Comparison of ENCODE assay signal across 8 mouse cellular contexts in the genomic region with DNA sequence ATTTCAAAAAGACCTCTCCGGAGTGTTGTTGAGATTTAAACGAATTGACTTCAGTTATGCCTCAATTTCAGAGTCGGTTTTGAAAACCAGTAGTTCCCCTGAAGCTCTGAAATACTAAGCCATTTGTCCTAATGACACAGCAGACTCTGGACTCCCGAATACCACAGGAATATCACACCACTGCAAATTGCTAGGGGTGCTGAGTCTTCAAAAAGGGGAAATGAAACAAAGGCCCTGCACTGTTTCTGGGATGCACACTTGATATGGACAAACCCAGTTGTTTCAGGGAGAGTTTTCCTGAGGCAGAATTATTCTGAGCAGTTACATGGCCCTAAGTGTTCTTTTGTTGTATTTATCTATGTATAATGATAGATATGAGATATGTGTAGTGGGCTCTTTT. TPM values are rescaled to one million over a fixed set of nuclear protein-coding genes. Genes with fewer than 3 reads are reported as not detected.
A peak's percentile ranks its signal among the peaks of the same experiment; 100 is the strongest.
DNase-seq lines count a peak whose midpoint lies in the region; ATAC-seq and TF ChIP-seq lines count a peak whose summit lies in the region.

No protein-coding gene starts in this region.

- H3K4me2 ChIP-seq in embryonic facial prominence, embryonic 15.5 days (replicated peaks): peak overlapping the region; percentile 76
- peak overlapping the region; percentile 81 for H3K4me2 ChIP-seq in limb, embryonic 12.5 days
- peak overlapping the region; percentile 92 for H3K4me2 ChIP-seq in neural tube, embryonic 13.5 days

- peak overlapping the region; percentile 85 for H3K4me3 ChIP-seq in layer of hippocampus, adult 2 months
- H3K4me3 ChIP-seq in embryonic facial prominence, embryonic 15.5 days (replicated peaks): peak overlapping the region; percentile 74
- no peak overlapping the region; the same call in none of the 2 replicates for H3K4me3 ChIP-seq in limb, embryonic 12.5 days (replicated peaks)
- H3K4me3 ChIP-seq in neural tube, embryonic 13.5 days: peak overlapping the region; percentile 67

- H3K9me3 ChIP-seq in embryonic facial prominence, embryonic 15.5 days (replicated peaks): no peaks in the 10 kb centered on the region
- H3K9me3 ChIP-seq in limb, embryonic 12.5 days: no peaks in the 10 kb centered on the region
- no peaks in the 10 kb centered on the region for H3K9me3 ChIP-seq in neural tube, embryonic 13.5 days

- no peak for DNase-seq in layer of hippocampus, adult 2 months (ENCODE audit: low spot score in 2 of 2)
- DNase-seq in layer of hippocampus, adult 9-11 months: no peak
- DNase-seq in right cerebral cortex, postnatal 36 days (ENCODE audit: low spot score in 2 of 2): no peak
- no peak for DNase-seq in cerebellum, adult 11-12 months
- DNase-seq in cerebellum, adult 11 months: no peak

- H3K27me3 ChIP-seq in embryonic facial prominence, embryonic 15.5 days: no peaks in the 10 kb centered on the region
- no peaks in the 10 kb centered on the region; the same call in 1 of the 2 replicates for H3K27me3 ChIP-seq in limb, embryonic 12.5 days
- H3K27me3 ChIP-seq in neural tube, embryonic 13.5 days: no peaks in the 10 kb centered on the region

- H3K36me3 ChIP-seq in embryonic facial prominence, embryonic 15.5 days: no peaks in the 10 kb centered on the region
- H3K36me3 ChIP-seq in limb, embryonic 12.5 days: no peaks in the 10 kb centered on the region
- H3K36me3 ChIP-seq in neural tube, embryonic 13.5 days: no peaks in the 10 kb centered on the region

- no peak overlapping the region for H3K9ac ChIP-seq in embryonic facial prominence, embryonic 15.5 days
- H3K9ac ChIP-seq in limb, embryonic 12.5 days (replicated peaks): no peak overlapping the region
- no peak overlapping the region for H3K9ac ChIP-seq in neural tube, embryonic 13.5 days

- H3K4me1 ChIP-seq in embryonic facial prominence, embryonic 15.5 days: peaks cover 28% of the 10 kb centered on the region
- peaks cover 16% of the 10 kb centered on the region for H3K4me1 ChIP-seq in limb, embryonic 12.5 days (replicated peaks)
- H3K4me1 ChIP-seq in neural tube, embryonic 13.5 days (replicated peaks): peaks cover 34% of the 10 kb centered on the region

- 18% methylated on average over 4 of the region's 4 CpGs for WGBS in embryonic facial prominence, embryonic 15.5 days
- WGBS in limb, embryonic 12.5 days: 45% methylated on average over 4 of the region's 4 CpGs
- 54% methylated on average over 4 of the region's 4 CpGs for WGBS in neural tube, embryonic 13.5 days

- peak overlapping the region; percentile 91; the same call in 1 of the 2 replicates for H3K27ac ChIP-seq in layer of hippocampus, adult 2 months
- H3K27ac ChIP-seq in embryonic facial prominence, embryonic 15.5 days (replicated peaks): 0 out of 2 replicates have a peak overlapping the region, but pooled peaks have one; percentile 51
- H3K27ac ChIP-seq in limb, embryonic 12.5 days: no peak overlapping the region
- no peak overlapping the region for H3K27ac ChIP-seq in neural tube, embryonic 13.5 days (replicated peaks)

- TF ChIP-seq CTCF in layer of hippocampus, adult 2 months (conservative IDR thresholded peaks at IDR 0.05): no peak

- ATAC-seq in embryonic facial prominence, embryonic 15.5 days (ENCODE audit: insufficient number of reproducible peaks, low FRiP score, low TSS enrichment, low read depth): no peak
- ATAC-seq in limb, embryonic 12.5 days (ENCODE audit: insufficient number of reproducible peaks, insufficient read depth, low FRiP score, low TSS enrichment, low read depth): no peak
- ATAC-seq in neural tube, embryonic 13.5 days (ENCODE audit: low read depth): no peak

RNA-seq across cellular contexts. Expression of gene Arhgap31, which starts 1.8 kb away (rescaled TPM):
- total RNA-seq in layer of hippocampus, adult 2 months (2021): 10 to 100 TPM; 17.9 to 18.5 TPM
- 14.5 and 16.3 TPM in 2 replicates for polyA plus RNA-seq in embryonic facial prominence, embryonic 15.5 days (2015; fragmentation: Nextera tagmentation; extraction: Ambion mirVana)
- polyA plus RNA-seq in limb, embryonic 12.5 days (2016; fragmentation: Nextera tagmentation; extraction: Ambion mirVana): 8.8 and 9.9 TPM in 2 replicates
- polyA plus RNA-seq in neural tube, embryonic 13.5 days (2015; fragmentation: Nextera tagmentation; extraction: Ambion mirVana): 5.8 and 7.0 TPM in 2 replicates

RNA-seq across cellular contexts. Expression of gene B4galt4, which starts 30.8 kb away (rescaled TPM):
- 10 to 100 TPM; 34.3 to 39.7 TPM for total RNA-seq in layer of hippocampus, adult 2 months (2021)
- polyA plus RNA-seq in embryonic facial prominence, embryonic 15.5 days (2015; fragmentation: Nextera tagmentation; extraction: Ambion mirVana): 24.7 and 25.2 TPM in 2 replicates
- polyA plus RNA-seq in limb, embryonic 12.5 days (2016; fragmentation: Nextera tagmentation; extraction: Ambion mirVana): 33.3 and 33.6 TPM in 2 replicates
- polyA plus RNA-seq in neural tube, embryonic 13.5 days (2015; fragmentation: Nextera tagmentation; extraction: Ambion mirVana): 24.8 and 28.5 TPM in 2 replicates

Comparison
In these comparisons a context has a peak if more than half of its experiments do, and no peak if none do; other contexts are left out.
1. H3K27ac ChIP-seq: peak in layer of hippocampus, adult 2 months (single experiment) and embryonic facial prominence, embryonic 15.5 days (single experiment); none in limb, embryonic 12.5 days (single experiment) and neural tube, embryonic 13.5 days (single experiment).
2. Peak in every context shown above with its lines, with median percentiles within 50 percentile points of each other: H3K4me2 ChIP-seq.